Mouse (Mus musculus) CH12.LX (cell line): ENCODE results near the gene Dennd2a. TPM values are rescaled to one million over a fixed set of nuclear protein-coding genes. Genes with fewer than 3 reads are reported as not detected.

ENCODE experiments used
- DNase-seq: peaks from one replicate; pipeline ENCODE4 v3.0.0-alpha.2; 2013; ENCODE audit errors: extremely low read depth
- H3K27ac ChIP-seq: 2 replicates; pipeline ENCODE4 v1.5.1; 2012; ENCODE audit warnings: low read depth, mild to moderate bottlenecking, control low read depth, moderate library complexity; ENCODE audit not compliant: insufficient read depth
- H3K27me3 ChIP-seq: replicated peaks from 2 replicates; pipeline ENCODE3; 2012; ENCODE audit warnings: inconsistent platforms
- H3K36me3 ChIP-seq, 2 experiments: replicated peaks in 1 of 2; 2 replicates each; pipeline versions ENCODE3 to v1.6.1; 2012; ENCODE audit warnings: inconsistent platforms in 1 of 2, low read length in 1 of 2, mild to moderate bottlenecking in 1 of 2, mixed read lengths in 1 of 2, moderate library complexity in 1 of 2; ENCODE audit not compliant: control insufficient read depth in 1 of 2, insufficient read depth in 1 of 2
- H3K4me1 ChIP-seq, 2 experiments: 2 replicates each; pipeline ENCODE4 v1.6.1; 2012; ENCODE audit warnings: inconsistent platforms in 1 of 2, moderate library complexity in 1 of 2; ENCODE audit not compliant: insufficient read depth in 2 of 2, control insufficient read depth in 1 of 2
- H3K4me2 ChIP-seq: 2 replicates; pipeline ENCODE4 v1.6.1; 2012; ENCODE audit warnings: low read depth, mild to moderate bottlenecking, control low read depth; ENCODE audit not compliant: poor library complexity, insufficient read depth, severe bottlenecking
- H3K4me3 ChIP-seq, 3 experiments: fragments of 150-350 bp in 1 of 3; sonication (generic) in 1 of 3; replicated peaks in 1 of 3; 2 replicates each; pipeline versions ENCODE3 to v1.5.1; 2011 to 2012; ENCODE audit warnings: low read depth in 2 of 3, low read length in 2 of 3, mild to moderate bottlenecking in 2 of 3, moderate library complexity in 2 of 3, control low read depth in 1 of 3, improper control_type of control experiment in 1 of 3, inconsistent platforms in 1 of 3, mixed read lengths in 1 of 3; ENCODE audit not compliant: poor library complexity in 1 of 3
- H3K79me2 ChIP-seq: replicated peaks from 2 replicates; pipeline ENCODE4 v1.6.1; 2012; ENCODE audit warnings: mild to moderate bottlenecking, moderate library complexity; ENCODE audit not compliant: control insufficient read depth, poor library complexity, insufficient read depth, severe bottlenecking; ENCODE audit errors: extremely low read depth
- H3K9ac ChIP-seq: 2 replicates; pipeline ENCODE4 v1.6.1; 2012; ENCODE audit warnings: low read depth, mild to moderate bottlenecking, control low read depth, moderate library complexity; ENCODE audit not compliant: insufficient read depth
- H3K9me3 ChIP-seq: replicated peaks from 2 replicates; pipeline ENCODE3; 2012; ENCODE audit warnings: low read length, inconsistent platforms, mixed read lengths
- CTCF ChIP-seq, 2 experiments: IDR thresholded peaks in 1 of 2; conservative IDR thresholded peaks in 1 of 2; 2 replicates each; pipeline ENCODE4 v1.5.1; 2011 to 2012; ENCODE audit warnings: low read depth in 2 of 2, low read length in 2 of 2, improper control_type of control experiment in 1 of 2, inconsistent platforms in 1 of 2, mild to moderate bottlenecking in 1 of 2, moderate library complexity in 1 of 2
- ELF1 ChIP-seq: IDR thresholded peaks from 2 replicates; pipeline ENCODE4 v1.6.1; 2014; ENCODE audit warnings: low read depth, mild to moderate bottlenecking, inconsistent platforms, low read length, improper control_type of control experiment
- ETS1 ChIP-seq: conservative IDR thresholded peaks from 2 replicates; pipeline ENCODE4 v1.6.1; 2012; ENCODE audit warnings: low read depth, mild to moderate bottlenecking, inconsistent platforms, low read length, improper control_type of control experiment, moderate library complexity
- GABPA ChIP-seq: IDR thresholded peaks from 2 replicates; pipeline ENCODE4 v1.6.1; 2012; ENCODE audit warnings: low read depth, low read length, improper control_type of control experiment, inconsistent platforms; ENCODE audit not compliant: insufficient replicate concordance
- HCFC1 ChIP-seq: IDR thresholded peaks from 2 replicates; pipeline ENCODE4 v1.6.1; 2012; ENCODE audit warnings: low read depth, mild to moderate bottlenecking, inconsistent platforms, low read length, improper control_type of control experiment
- JUND ChIP-seq: conservative IDR thresholded peaks from 2 replicates; pipeline ENCODE4 v1.6.1; 2011; ENCODE audit warnings: low read depth, low read length, improper control_type of control experiment
- MAX ChIP-seq: IDR thresholded peaks from 2 replicates; pipeline ENCODE4 v1.6.1; 2011; ENCODE audit warnings: low read length, improper control_type of control experiment
- MAZ ChIP-seq: IDR thresholded peaks from 2 replicates; pipeline ENCODE4 v1.6.1; 2012; ENCODE audit warnings: low read depth, mild to moderate bottlenecking, inconsistent platforms, low read length, improper control_type of control experiment, moderate library complexity
- MEF2A ChIP-seq: IDR thresholded peaks from 2 replicates; pipeline ENCODE4 v1.6.1; 2014; ENCODE audit warnings: low read depth, mild to moderate bottlenecking, inconsistent platforms, low read length, improper control_type of control experiment, borderline replicate concordance
- NRF1 ChIP-seq: IDR thresholded peaks from 2 replicates; pipeline ENCODE4 v1.6.1; 2014; ENCODE audit warnings: low read depth, mild to moderate bottlenecking, inconsistent platforms, low read length, improper control_type of control experiment, moderate library complexity
- POLR2A ChIP-seq: IDR thresholded peaks from 2 replicates; pipeline ENCODE4 v1.6.1; 2011; ENCODE audit warnings: low read depth, mild to moderate bottlenecking, improper control_type of control experiment, low read length
- POLR2AphosphoS2 ChIP-seq: IDR thresholded peaks from 2 replicates; pipeline ENCODE4 v1.6.1; 2011; ENCODE audit warnings: low read depth, low read length, improper control_type of control experiment
- RCOR1 ChIP-seq: conservative IDR thresholded peaks from 2 replicates; pipeline ENCODE4 v1.6.1; 2012; ENCODE audit warnings: low read depth, mild to moderate bottlenecking, inconsistent platforms, low read length, improper control_type of control experiment
- SIN3A ChIP-seq: IDR thresholded peaks from 2 replicates; pipeline ENCODE4 v1.6.1; 2012; ENCODE audit warnings: low read length, improper control_type of control experiment, inconsistent platforms
- TBP ChIP-seq: conservative IDR thresholded peaks from 2 replicates; pipeline ENCODE4 v1.6.1; 2011; ENCODE audit warnings: low read depth, low read length, improper control_type of control experiment
- TCF12 ChIP-seq: IDR thresholded peaks from 2 replicates; pipeline ENCODE4 v1.6.1; 2014; ENCODE audit warnings: low read depth, mild to moderate bottlenecking, inconsistent platforms, low read length, improper control_type of control experiment
- UBTF ChIP-seq: IDR thresholded peaks from 2 replicates; pipeline ENCODE4 v1.6.1; 2012; ENCODE audit warnings: low read depth, mild to moderate bottlenecking, inconsistent platforms, low read length, improper control_type of control experiment, moderate library complexity
- USF1 ChIP-seq: IDR thresholded peaks from 2 replicates; pipeline ENCODE4 v1.6.1; 2014; ENCODE audit warnings: low read depth, mild to moderate bottlenecking, inconsistent platforms, low read length, improper control_type of control experiment
- USF2 ChIP-seq: conservative IDR thresholded peaks from 2 replicates; pipeline ENCODE4 v1.6.1; 2011; ENCODE audit warnings: low read depth, low read length, improper control_type of control experiment
- ZMIZ1 ChIP-seq: IDR thresholded peaks from 2 replicates; pipeline ENCODE4 v1.6.1; 2012; ENCODE audit warnings: low read depth, mild to moderate bottlenecking, inconsistent platforms, low read length, improper control_type of control experiment
- dilution Hi-C: fragments of 300-500 bp; cut with MboI; formaldehyde crosslinking; loops from 2 replicates; pipeline ENCODE4 v1.14.3; 2020; ENCODE audit warnings: low sequenced_read_pairs; ENCODE audit not compliant: extremely low pct_unique_long_range_greater_than_20kb, extremely low pct_ligation_motif_present
- in situ Hi-C: fragments of 300-500 bp; cut with MboI; formaldehyde crosslinking; loops from 3 replicates; pipeline ENCODE4 v1.14.3; 2019; ENCODE audit warnings: low sequenced_read_pairs, low pct_ligation_motif_present, low pct_unique_long_range_greater_than_20kb, mixed read lengths
- polyA plus RNA-seq: library from polyadenylated mRNA; unstranded; fragments of >175 nt; gene quantifications from 2 replicates; pipeline ENCODE4 v1.2.1, GENCODE M21; 2012; ENCODE audit warnings: low read depth; ENCODE audit not compliant: insufficient read length
- total RNA-seq, 2 experiments: library from RNA; depleted of rRNA; stranded (reverse); fragments of 300-350 nt in 1 of 2; fragments of >200 nt in 1 of 2; gene quantifications; 2 replicates each; pipeline ENCODE4 v1.2.3; 2012 to 2014

The Dennd2a gene
- total and polyA plus RNA-seq, 3 experiments: 3.7 to 10.6 (median 9.1) TPM

DNA sequence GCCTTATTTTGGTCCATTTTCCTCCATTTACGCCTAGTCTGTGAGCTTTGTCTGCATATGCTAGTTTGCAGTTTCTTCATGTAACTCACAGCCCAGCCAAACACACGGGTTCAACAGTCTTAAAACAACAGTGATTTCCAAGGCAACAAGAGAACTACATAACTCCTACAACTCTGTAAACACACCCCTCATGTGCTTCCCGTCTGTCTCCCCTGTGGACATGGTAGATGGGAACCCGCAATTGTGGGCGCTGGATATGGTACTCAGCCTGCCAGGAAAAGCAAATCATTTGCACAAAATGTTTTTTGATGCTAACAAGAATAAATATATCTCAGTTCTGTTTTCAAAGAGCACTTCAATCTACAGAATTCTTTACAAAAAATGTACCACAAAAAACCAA is 46.9 kb upstream of the Dennd2a start:
- TF ChIP-seq USF2 (no peak), RCOR1 (no peak), JUND (no peak)
- TF ChIP-seq, all 38 proteins: peak for 0
- Histone ChIP-seq H3K27me3 (no peaks in the 10 kb centered on the region), H3K4me3 (no peak overlapping the region), H3K4me2 (no peak overlapping the region), H3K27ac (no peak overlapping the region), H3K4me1 (peaks cover 0 to 7% of the 10 kb centered on the region in 2 experiments; a peak in 1 of 4 replicates), H3K9ac (no peak overlapping the region), H3K36me3 (peaks cover 27 to 66% of the 10 kb centered on the region in 2 experiments), H3K9me3 (no peaks in the 10 kb centered on the region), H3K79me2 (no peaks in the 10 kb centered on the region)
- in situ Hi-C loops: no loop called here
- dilution Hi-C loops: no loop called here
- no peak for DNase-seq

DNA sequence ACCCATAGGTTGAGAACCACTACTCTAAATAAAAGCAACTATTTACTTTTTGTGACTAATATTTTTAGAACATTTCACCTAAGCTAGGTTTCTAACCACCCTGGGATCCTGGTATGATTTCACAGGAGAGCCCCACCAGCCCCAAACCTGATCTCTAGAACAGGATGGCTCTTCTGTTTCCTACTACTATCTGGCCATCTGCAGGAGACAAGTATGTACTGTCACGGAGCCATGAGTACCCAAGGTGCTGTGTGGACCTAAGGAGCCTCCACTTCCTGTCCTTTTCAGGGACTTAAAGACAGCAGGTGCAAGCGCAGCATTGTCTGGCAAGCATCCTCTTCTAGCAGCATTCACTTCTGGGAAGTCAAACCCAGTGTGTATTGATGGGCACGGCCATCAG is 44.2 kb upstream of the Dennd2a start:
- no peak overlapping the region for H3K4me2 ChIP-seq
- no peak overlapping the region for H3K27ac ChIP-seq
- no peak overlapping the region for H3K4me3 ChIP-seq
- no peak overlapping the region for H3K9ac ChIP-seq
- H3K27me3 ChIP-seq: no peaks in the 10 kb centered on the region
- no peaks in the 10 kb centered on the region for H3K79me2 ChIP-seq
- in situ Hi-C loops: no loop called here
- H3K4me1 ChIP-seq: peaks cover 0 to 1% of the 10 kb centered on the region in 2 experiments; a peak in 1 of 4 replicates
- DNase-seq: no peak
- TF ChIP-seq MEF2A (no peak), HCFC1 (no peak), UBTF (no peak), SIN3A (no peak), USF1 (no peak), CTCF (conservative IDR thresholded peaks at IDR 0.05 in 1 of 2, IDR thresholded peaks at IDR 0.05 in 1 of 2; ENCODE audit: low read depth in 2 of 2, low read length in 2 of 2) (no peak), JUND (no peak), TBP (no peak), MAZ (no peak), ZMIZ1 (no peak), POLR2A (no peak), GABPA (no peak), ELF1 (no peak), TCF12 (no peak), MAX (no peak), RCOR1 (no peak), ETS1 (no peak), NRF1 (no peak), POLR2AphosphoS2 (no peak)
- H3K36me3 ChIP-seq: peaks cover 44 to 79% of the 10 kb centered on the region in 2 experiments
- H3K9me3 ChIP-seq: no peaks in the 10 kb centered on the region
- dilution Hi-C loops: no loop called here
